In the genomic region with DNA sequence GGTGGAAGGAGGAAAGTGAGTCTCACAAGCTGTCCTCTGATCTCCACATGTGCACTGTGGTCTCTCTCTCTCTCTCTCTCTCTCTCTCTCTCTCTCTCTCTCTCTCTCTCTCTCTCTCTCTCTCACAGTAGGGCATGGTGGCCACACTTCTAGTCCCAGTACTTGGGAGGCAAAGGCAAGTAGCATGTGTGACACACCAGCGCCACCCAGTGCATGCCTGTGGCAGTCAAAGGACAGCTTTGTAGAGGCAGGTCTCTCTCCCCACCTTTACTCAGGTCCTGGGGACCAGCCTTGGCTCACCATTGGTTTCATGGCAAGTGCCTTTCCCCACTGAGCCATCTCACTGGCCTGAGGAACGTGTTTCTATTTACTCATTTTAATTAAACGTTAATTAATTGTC, we compare ENCODE assay signal across 10 mouse cellular contexts. TPM values are rescaled to one million over a fixed set of nuclear protein-coding genes. Genes with fewer than 3 reads are reported as not detected.
DNase-seq lines count a peak whose midpoint lies in the region; ATAC-seq lines count a peak whose summit lies in the region.
"Had no signal": no experiment of that assay in that cellular context is flagged by ENCODE, and none has a peak within 500 bp of the region (broad histone marks: within the 10 kb centered on the region; RNA-seq: fewer than 3 reads in every experiment).

No protein-coding gene starts in this region.

- no peak for ATAC-seq in cerebellum, adult (ENCODE audit: insufficient number of reproducible peaks, low FRiP score, low TSS enrichment)
- ATAC-seq: Patski had no signal

- peak; percentile 31 for DNase-seq in cerebellum, adult 11 months
- DNase-seq in ovary, postnatal 36 days (ENCODE audit: low spot score) = peak; percentile 38
- DNase-seq in ovary, adult 18-20 months (ENCODE audit: low spot score) = no peak
- peak; percentile 77 for DNase-seq in cerebellum, postnatal 10 days
- peak; percentile 59 for DNase-seq in layer of hippocampus, adult 11-12 months (ENCODE audit: low spot score)
- DNase-seq in lung, postnatal 4 days = peak; percentile 54 to 60
- peak; percentile 82 for DNase-seq in thymus, postnatal 0 days (ENCODE audit: low spot score)

RNA-seq across cellular contexts. Expression of a gene that starts 2.2 kb away (rescaled TPM):
- 0.46 and 0.77 TPM in 2 replicates for polyA plus RNA-seq in thymus, postnatal 0 days (2015; fragmentation: Nextera tagmentation; extraction: Ambion mirVana)
- polyA plus RNA-seq: hindbrain, embryonic 15.5 days; Patski had no signal

RNA-seq across cellular contexts. Expression of a gene that starts 29.4 kb away (rescaled TPM):
- 12.4 and 13.0 TPM in 2 replicates for polyA plus RNA-seq in thymus, postnatal 0 days (2015; fragmentation: Nextera tagmentation; extraction: Ambion mirVana)

RNA-seq across cellular contexts. Expression of a gene that starts 44.3 kb away (rescaled TPM):
- polyA plus RNA-seq in thymus, postnatal 0 days (2015; fragmentation: Nextera tagmentation; extraction: Ambion mirVana) = 68.4 and 77.4 TPM in 2 replicates
